Mouse (Mus musculus) heart, embryonic 11.5 days (tissue): ENCODE results near the gene Ryr3. TPM values are rescaled to one million over a fixed set of nuclear protein-coding genes. Genes with fewer than 3 reads are reported as not detected.
A peak's percentile ranks its signal among the peaks of the same experiment; 100 is the strongest.

Experiments
- ATAC-seq: fragments of 200-750 bp; cut with Nextera tagmentation; replicated peaks from 2 replicates; pipeline ENCODE4 v1.8.0; 2017; ENCODE audit warnings: moderate library complexity; ENCODE audit not compliant: insufficient number of reproducible peaks, low FRiP score, low TSS enrichment
- H3K27ac ChIP-seq: fragments of 300-500 bp; sonication (generic); 2 replicates; pipeline ENCODE4 v1.5.1; 2014; ENCODE audit warnings: mild to moderate bottlenecking, low read depth, low read length
- H3K27me3 ChIP-seq: fragments of 300-500 bp; sonication (generic); 2 replicates; pipeline ENCODE4 v1.6.1; 2014; ENCODE audit warnings: mild to moderate bottlenecking, low read length, mixed read lengths; ENCODE audit not compliant: control insufficient read depth, insufficient read depth
- H3K36me3 ChIP-seq: fragments of 300-500 bp; sonication (generic); 2 replicates; pipeline ENCODE4 v1.6.1; 2014; ENCODE audit warnings: mild to moderate bottlenecking, low read length, moderate library complexity, mixed read lengths; ENCODE audit not compliant: control insufficient read depth, insufficient read depth
- H3K4me1 ChIP-seq: fragments of 300-500 bp; sonication (generic); 2 replicates; pipeline ENCODE4 v1.6.1; 2014; ENCODE audit warnings: low read length; ENCODE audit not compliant: control insufficient read depth, insufficient read depth
- H3K4me2 ChIP-seq: fragments of 300-500 bp; sonication (generic); 2 replicates; pipeline ENCODE4 v1.6.1; 2014; ENCODE audit warnings: mild to moderate bottlenecking, moderate library complexity
- H3K4me3 ChIP-seq: fragments of 300-500 bp; sonication (generic); 2 replicates; pipeline ENCODE4 v1.5.1; 2014; ENCODE audit warnings: low read depth, low read length
- H3K9ac ChIP-seq: fragments of 300-500 bp; sonication (generic); 2 replicates; pipeline ENCODE4 v1.6.1; 2014; ENCODE audit warnings: mild to moderate bottlenecking, low read depth, low read length, moderate library complexity
- H3K9me3 ChIP-seq: fragments of 300-500 bp; sonication (generic); replicated peaks from 2 replicates; pipeline ENCODE4 v1.6.1; 2016; ENCODE audit warnings: low read length; ENCODE audit not compliant: control insufficient read depth
- WGBS: fragments of 180-500 bp; shearing (Covaris S2); extraction: QIAGEN DNeasy Blood & Tissue Kit; methylation state at CpG from one replicate; pipeline ENCODE4 v1.1.7; 2014; ENCODE audit not compliant: insufficient replicate concordance; 5-methylcytosine and 5-hydroxymethylcytosine counted together
- polyA plus RNA-seq: library from polyadenylated mRNA; unstranded; fragments of >200 nt; fragmentation: Nextera tagmentation; extraction: Ambion mirVana; gene quantifications from 2 replicates; pipeline ENCODE4 v1.2.1, GENCODE M21; 2014

The Ryr3 gene
- polyA plus RNA-seq, 1 experiment from 2014 or later = 5.5 TPM

DNA sequence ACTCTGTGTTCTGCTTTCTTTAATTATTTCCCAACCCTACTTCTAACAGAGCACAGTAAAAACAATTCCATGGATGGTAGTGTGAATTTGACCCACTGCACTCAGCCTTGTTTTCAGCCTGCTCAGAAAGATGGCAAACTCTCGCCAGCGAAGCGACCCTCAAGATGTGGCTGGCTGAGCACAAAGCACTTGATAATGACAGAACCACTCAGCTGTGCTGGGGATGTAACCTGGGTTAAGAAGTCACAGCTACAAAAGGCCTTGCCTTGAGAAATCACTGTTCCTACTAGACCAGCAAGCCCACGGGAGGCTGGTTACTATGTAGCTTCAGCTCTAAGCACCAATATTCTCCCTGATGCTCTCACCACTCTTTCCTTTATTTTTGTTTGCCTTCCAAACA, 140.5 kb downstream of the Ryr3 start:
- Histone ChIP-seq H3K9ac (no peak overlapping the region), H3K36me3 (no peaks in the 10 kb centered on the region), H3K27ac (no peak overlapping the region), H3K9me3 (no peaks in the 10 kb centered on the region), H3K4me2 (no peak overlapping the region), H3K4me1 (no peaks in the 10 kb centered on the region), H3K27me3 (no peaks in the 10 kb centered on the region), H3K4me3 (no peak overlapping the region)
- ATAC-seq = no peak
- WGBS = 83% methylated on average over 4 of the region's 4 CpGs

- H3K9ac ChIP-seq = no peak overlapping the region
- ATAC-seq = no peak
- no peaks in the 10 kb centered on the region for H3K36me3 ChIP-seq
- no peaks in the 10 kb centered on the region for H3K27me3 ChIP-seq
- no peaks in the 10 kb centered on the region for H3K4me1 ChIP-seq
- H3K4me3 ChIP-seq = no peak overlapping the region
- H3K9me3 ChIP-seq = no peaks in the 10 kb centered on the region
- H3K4me2 ChIP-seq = no peak overlapping the region
- WGBS = 76% methylated on average over 5 of the region's 5 CpGs
- H3K27ac ChIP-seq = no peak overlapping the region
These were observed 157.5 kb downstream of the Ryr3 start for GRCm38 (mm10) chr2:113059367-113059766.

GRCm38 (mm10) chr2:113058914-113059313, 158.0 kb downstream of the Ryr3 start:
- H3K27me3 ChIP-seq = no peaks in the 10 kb centered on the region
- no peaks in the 10 kb centered on the region for H3K36me3 ChIP-seq
- H3K27ac ChIP-seq = no peak overlapping the region
- no peak overlapping the region for H3K9ac ChIP-seq
- H3K4me2 ChIP-seq = no peak overlapping the region
- no peak for ATAC-seq
- H3K9me3 ChIP-seq = no peaks in the 10 kb centered on the region
- H3K4me3 ChIP-seq = no peak overlapping the region
- WGBS = 62% methylated on average over 5 of the region's 5 CpGs
- H3K4me1 ChIP-seq = no peaks in the 10 kb centered on the region

DNA sequence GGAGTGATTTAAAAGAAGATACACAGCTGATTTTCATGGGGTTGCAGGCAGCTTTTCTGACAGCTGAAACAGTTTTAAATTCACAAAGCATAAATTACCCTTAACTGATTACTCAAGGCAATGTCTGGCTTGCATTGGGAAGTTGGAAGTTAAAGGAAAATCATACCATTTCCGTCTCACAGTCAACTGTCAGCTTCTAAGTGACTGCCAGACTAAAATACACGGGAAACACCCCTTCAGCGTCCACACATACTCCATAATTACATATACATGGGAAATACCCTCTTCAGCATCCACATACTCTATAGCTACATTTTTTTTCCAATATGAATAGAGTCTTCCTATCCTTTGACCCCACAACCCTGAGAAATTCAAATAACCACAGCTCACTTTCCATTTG, 158.8 kb downstream of the Ryr3 start:
- 63% methylated on average over 3 of the region's 3 CpGs for WGBS
- H3K4me3 ChIP-seq = no peak overlapping the region
- no peaks in the 10 kb centered on the region for H3K4me1 ChIP-seq
- no peaks in the 10 kb centered on the region for H3K36me3 ChIP-seq
- H3K27me3 ChIP-seq = no peaks in the 10 kb centered on the region
- no peak overlapping the region for H3K27ac ChIP-seq
- no peak overlapping the region for H3K9ac ChIP-seq
- no peak for ATAC-seq
- H3K9me3 ChIP-seq = no peaks in the 10 kb centered on the region
- H3K4me2 ChIP-seq = no peak overlapping the region

DNA sequence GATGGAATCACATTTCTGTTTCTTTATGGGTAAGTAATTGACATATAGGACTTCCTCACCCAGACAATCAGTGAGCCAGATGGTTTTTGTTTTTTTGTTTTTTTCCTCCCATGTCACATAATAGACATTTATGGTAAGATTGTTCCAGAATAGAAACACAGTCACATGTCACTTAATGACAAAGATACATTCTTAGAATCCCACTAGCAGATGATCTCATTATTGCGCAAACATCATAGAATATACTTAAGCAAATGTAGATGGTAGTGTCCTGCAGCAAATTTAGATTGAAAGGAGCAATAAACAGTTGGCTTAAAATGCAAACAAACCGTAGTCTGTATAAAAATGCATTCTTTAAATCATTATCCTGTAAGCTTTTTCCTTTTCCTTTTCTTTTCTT, 161.3 kb downstream of the Ryr3 start:
- Histone ChIP-seq H3K27me3 (no peaks in the 10 kb centered on the region), H3K27ac (no peak overlapping the region), H3K9me3 (no peaks in the 10 kb centered on the region), H3K4me2 (no peak overlapping the region), H3K9ac (no peak overlapping the region), H3K36me3 (no peaks in the 10 kb centered on the region), H3K4me1 (no peaks in the 10 kb centered on the region), H3K4me3 (no peak overlapping the region)
- WGBS = 89% methylated on average over 2 of the region's 2 CpGs
- ATAC-seq = no peak

- Histone ChIP-seq H3K4me2 (no peak overlapping the region), H3K27me3 (no peaks in the 10 kb centered on the region), H3K9ac (no peak overlapping the region), H3K27ac (no peak overlapping the region), H3K4me1 (no peaks in the 10 kb centered on the region), H3K4me3 (no peak overlapping the region), H3K9me3 (no peaks in the 10 kb centered on the region), H3K36me3 (no peaks in the 10 kb centered on the region)
- ATAC-seq = no peak
- WGBS = 75% methylated on average over 1 of the region's 1 CpGs
These were observed 167.1 kb downstream of the Ryr3 start for GRCm38 (mm10) chr2:113049831-113050230.

DNA sequence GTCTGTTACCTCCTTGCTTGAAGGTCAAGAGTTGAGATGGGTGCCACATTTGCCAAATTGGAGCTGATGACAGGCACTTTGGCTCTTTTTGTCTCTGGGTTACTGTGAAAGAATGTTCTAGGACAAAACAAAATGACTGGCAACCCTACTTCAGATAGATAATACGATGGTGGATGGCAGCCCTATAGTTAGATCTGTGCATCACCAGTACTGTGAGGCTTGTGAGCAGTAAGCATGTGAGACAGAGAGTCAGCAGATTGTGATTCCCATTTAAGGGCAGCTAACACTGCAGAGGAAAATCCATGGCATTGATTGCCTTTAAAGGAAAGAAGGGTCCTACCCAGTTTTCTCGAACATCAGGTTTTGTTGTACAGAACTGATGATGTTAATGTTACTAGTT, 180.3 kb downstream of the Ryr3 start:
- Histone ChIP-seq H3K27ac (peak overlapping the region; percentile 54; the same call in 1 of the 2 replicates), H3K27me3 (no peaks in the 10 kb centered on the region)
- peak; percentile 52; the same call in 1 of the 2 replicates for ATAC-seq

GRCm38 (mm10) chr2:113030689-113031088, 186.2 kb downstream of the Ryr3 start:
- Histone ChIP-seq H3K27ac (no peak overlapping the region), H3K9me3 (no peaks in the 10 kb centered on the region), H3K27me3 (no peaks in the 10 kb centered on the region), H3K4me3 (no peak overlapping the region), H3K4me1 (no peaks in the 10 kb centered on the region), H3K36me3 (no peaks in the 10 kb centered on the region), H3K4me2 (no peak overlapping the region), H3K9ac (no peak overlapping the region)
- 78% methylated on average over 5 of the region's 5 CpGs for WGBS
- no peak for ATAC-seq

More for the DNA sequence above, 180.3 kb downstream of the Ryr3 start:
- Histone ChIP-seq H3K4me2 (no peak overlapping the region), H3K9ac (no peak overlapping the region), H3K4me1 (no peaks in the 10 kb centered on the region), H3K9me3 (no peaks in the 10 kb centered on the region), H3K36me3 (no peaks in the 10 kb centered on the region), H3K4me3 (no peak overlapping the region)
- WGBS = 65% methylated on average over 2 of the region's 2 CpGs

DNA sequence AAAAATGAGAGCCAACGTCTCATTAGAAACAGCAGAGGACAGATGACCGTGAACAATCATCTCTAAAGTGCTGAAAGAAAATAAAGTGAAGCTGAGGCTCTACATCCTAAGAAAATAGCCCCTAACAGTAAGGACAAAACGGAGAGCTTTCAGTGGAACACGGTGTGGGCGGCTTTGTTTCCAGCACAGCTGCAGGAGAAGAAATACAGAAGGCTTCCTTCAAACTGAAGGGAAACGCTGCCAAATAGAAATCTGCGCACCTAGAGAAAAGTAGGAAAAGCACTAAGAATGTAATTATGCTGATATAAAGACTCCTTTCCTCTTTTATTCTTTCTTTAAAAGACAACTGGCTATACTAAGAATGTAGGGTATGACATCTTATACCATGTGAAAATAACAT, 197.0 kb downstream of the Ryr3 start:
- WGBS = 70% methylated on average over 7 of the region's 7 CpGs
- ATAC-seq = no peak

More for the DNA sequence above, 197.0 kb downstream of the Ryr3 start:
- Histone ChIP-seq H3K4me2 (no peak overlapping the region), H3K36me3 (no peaks in the 10 kb centered on the region), H3K27me3 (no peaks in the 10 kb centered on the region), H3K9me3 (no peaks in the 10 kb centered on the region), H3K9ac (no peak overlapping the region), H3K4me1 (peaks cover 2% of the 10 kb centered on the region; the same call in 1 of the 2 replicates), H3K4me3 (no peak overlapping the region), H3K27ac (no peak overlapping the region)
